In genomic region chr10:6114883-6115622, GRCm38 (mm10) we compare ENCODE assay signal across 8 mouse cellular contexts.
DNase-seq lines count a peak whose midpoint lies in the region; ATAC-seq lines count a peak whose summit lies in the region.

No protein-coding gene starts in this region.

- H3K4me3 ChIP-seq in forebrain, embryonic 16.5 days (replicated peaks; ENCODE audit: low read length), result no peak overlapping the region

- H3K4me1 ChIP-seq in forebrain, embryonic 16.5 days (replicated peaks; ENCODE audit: control insufficient read depth, insufficient read depth, low read length), result 0 out of 2 replicates have a peak, but pooled peaks cover 2% of the 10 kb centered on the region

- intact Hi-C loops in left cerebral cortex, postnatal 4 days (cut with DNase I), result no loop called here
- intact Hi-C loops in left cerebral cortex, postnatal 36 days (cut with DNase I), result no loop called here

- no peak overlapping the region for H3K27ac ChIP-seq in forebrain, embryonic 16.5 days (ENCODE audit: low read length)

- no peak overlapping the region for H3K4me2 ChIP-seq in forebrain, embryonic 16.5 days (ENCODE audit: low read length)

- H3K9me3 ChIP-seq in forebrain, embryonic 16.5 days (ENCODE audit: control insufficient read depth, low read length), result no peaks in the 10 kb centered on the region

- DNase-seq in cerebellum, postnatal 4 days (ENCODE audit: low spot score in 2 of 2), result peak; percentile 34 to 72
- DNase-seq in cerebellum, adult 11-12 months, result no peak
- peak; percentile 85 for DNase-seq in left cerebral cortex, postnatal 4 days
- no peak for DNase-seq in left cerebral cortex, postnatal 36 days (ENCODE audit: low spot score in 2 of 2)
- peak; percentile 3 for DNase-seq in mesoderm, embryonic 11.5 days (ENCODE audit: low read depth, low spot score)
- DNase-seq in spleen, postnatal 36 days (ENCODE audit: low spot score in 2 of 2), result no peak
- DNase-seq in urinary bladder, adult 18-20 months (ENCODE audit: low spot score in 2 of 2), result no peak

- H3K9ac ChIP-seq in forebrain, embryonic 16.5 days (replicated peaks; ENCODE audit: low read depth, low read length), result no peak overlapping the region

- ATAC-seq in forebrain, embryonic 16.5 days, result peak; percentile 98

- no peaks in the 10 kb centered on the region for H3K36me3 ChIP-seq in forebrain, embryonic 16.5 days (ENCODE audit: control insufficient read depth, insufficient read depth)

- no peaks in the 10 kb centered on the region for H3K27me3 ChIP-seq in forebrain, embryonic 16.5 days (replicated peaks; ENCODE audit: control insufficient read depth, insufficient read depth, low read length)

- WGBS in forebrain, embryonic 16.5 days, result 37% methylated on average over 7 of the region's 7 CpGs

Comparison
In these comparisons a context has a peak if more than half of its experiments do, and no peak if none do; other contexts are left out.
1. DNase-seq: peak in cerebellum, postnatal 4 days (2 of 2), left cerebral cortex, postnatal 4 days (single experiment) and mesoderm, embryonic 11.5 days (single experiment); none in cerebellum, adult 11-12 months (single experiment), left cerebral cortex, postnatal 36 days (0 of 2), spleen, postnatal 36 days (0 of 2) and urinary bladder, adult 18-20 months (0 of 2).